Mouse (Mus musculus): Measurements from ENCODE around the gene Fancf.

- TF ChIP-seq CTCF (IDR thresholded peaks at IDR 0.05; ENCODE audit: control insufficient read depth, insufficient read depth, low read length) (no peak), POLR2A (IDR thresholded peaks at IDR 0.05; ENCODE audit: borderline replicate concordance, control insufficient read depth, low read depth, low read length) (no peak)
Observed at GRCm38 (mm10) chr7:51878730-51879129, 16.7 kb upstream of the Fancf start.
